Mouse (Mus musculus): ENCODE measurements around the gene Tinf2. TPM values are rescaled to one million over a fixed set of nuclear protein-coding genes. Genes with fewer than 3 reads are reported as not detected.

Tinf2 gene
- polyA plus RNA-seq, 1 experiment from 2014 or later, result 68.5 TPM

- Histone ChIP-seq H3K9ac (ENCODE audit: low read length) (no peak overlapping the region), H3K27ac (replicated peaks; ENCODE audit: low read depth, low read length) (no peak overlapping the region), H3K27me3 (ENCODE audit: control insufficient read depth, insufficient read depth, low read length) (no peaks in the 10 kb centered on the region), H3K4me1 (ENCODE audit: control insufficient read depth, insufficient read depth, low read length) (no peaks in the 10 kb centered on the region), H3K9me3 (ENCODE audit: control insufficient read depth, low read length) (no peaks in the 10 kb centered on the region), H3K4me2 (ENCODE audit: low read depth, severe bottlenecking) (no peak overlapping the region), H3K4me3 (ENCODE audit: low read depth, low read length) (no peak overlapping the region), H3K36me3 (ENCODE audit: control insufficient read depth, insufficient read depth, low read length) (no peaks in the 10 kb centered on the region)
- ATAC-seq (ENCODE audit: insufficient number of reproducible peaks, low FRiP score, low TSS enrichment, low read depth) (no peak), DNase-seq (ENCODE audit: low spot score) (no peak)
- 78% methylated on average over 10 of the region's 10 CpGs for WGBS
Observed at GRCm38 (mm10) chr14:55689433-55689832, 7.8 kb upstream of the Tinf2 start.

- DNase-seq (ENCODE audit: low spot score) (no peak), ATAC-seq (ENCODE audit: insufficient number of reproducible peaks, low FRiP score, low TSS enrichment, low read depth) (peak; percentile 24)
- H3K4me1 ChIP-seq (ENCODE audit: control insufficient read depth, insufficient read depth, low read length), result no peaks in the 10 kb centered on the region
- WGBS, result 20% methylated on average over 3 of the region's 3 CpGs
- no peaks in the 10 kb centered on the region for H3K27me3 ChIP-seq (ENCODE audit: control insufficient read depth, insufficient read depth, low read length)
- no peaks in the 10 kb centered on the region for H3K9me3 ChIP-seq (ENCODE audit: control insufficient read depth, low read length)
- no peak overlapping the region for H3K9ac ChIP-seq (ENCODE audit: low read length)
- H3K4me2 ChIP-seq (ENCODE audit: low read depth, severe bottlenecking), result peak overlapping the region; percentile 76
- peaks cover 12% of the 10 kb centered on the region for H3K36me3 ChIP-seq (ENCODE audit: control insufficient read depth, insufficient read depth, low read length)
- no peak overlapping the region for H3K27ac ChIP-seq (replicated peaks; ENCODE audit: low read depth, low read length)
- peak overlapping the region; percentile 66 for H3K4me3 ChIP-seq (ENCODE audit: low read depth, low read length)
Observed at GRCm38 (mm10) chr14:55682118-55682493, 486 bp upstream of the Tinf2 start.

- DNase-seq (ENCODE audit: low spot score), result no peak
- no peak for ATAC-seq (ENCODE audit: insufficient number of reproducible peaks, low FRiP score, low TSS enrichment, low read depth)
- Histone ChIP-seq H3K4me1 (ENCODE audit: control insufficient read depth, insufficient read depth, low read length) (no peaks in the 10 kb centered on the region), H3K36me3 (ENCODE audit: control insufficient read depth, insufficient read depth, low read length) (peaks cover 18% of the 10 kb centered on the region), H3K27me3 (ENCODE audit: control insufficient read depth, insufficient read depth, low read length) (no peaks in the 10 kb centered on the region), H3K9ac (ENCODE audit: low read length) (no peak overlapping the region), H3K9me3 (ENCODE audit: control insufficient read depth, low read length) (no peaks in the 10 kb centered on the region), H3K4me3 (ENCODE audit: low read depth, low read length) (no peak overlapping the region), H3K4me2 (ENCODE audit: low read depth, severe bottlenecking) (no peak overlapping the region), H3K27ac (replicated peaks; ENCODE audit: low read depth, low read length) (no peak overlapping the region)
- WGBS, result 90% methylated on average over 4 of the region's 4 CpGs
Observed at GRCm38 (mm10) chr14:55677615-55678014, 4.0 kb downstream of the Tinf2 start.

GRCm38 (mm10) chr14:55672741-55673060 lies 8.9 kb downstream of the Tinf2 start:
- Histone ChIP-seq H3K27ac (replicated peaks; ENCODE audit: low read depth, low read length) (no peak overlapping the region), H3K36me3 (ENCODE audit: control insufficient read depth, insufficient read depth, low read length) (peaks cover 6% of the 10 kb centered on the region; the same call in 1 of the 2 replicates), H3K4me3 (ENCODE audit: low read depth, low read length) (peak overlapping the region; percentile 83), H3K9me3 (ENCODE audit: control insufficient read depth, low read length) (no peaks in the 10 kb centered on the region), H3K4me2 (ENCODE audit: low read depth, severe bottlenecking) (peak overlapping the region; percentile 86), H3K4me1 (ENCODE audit: control insufficient read depth, insufficient read depth, low read length) (no peaks in the 10 kb centered on the region), H3K27me3 (ENCODE audit: control insufficient read depth, insufficient read depth, low read length) (no peaks in the 10 kb centered on the region), H3K9ac (ENCODE audit: low read length) (no peak overlapping the region; the same call in 1 of the 2 replicates)
- ATAC-seq (ENCODE audit: insufficient number of reproducible peaks, low FRiP score, low TSS enrichment, low read depth), result no peak
- DNase-seq (ENCODE audit: low spot score), result no peak
- WGBS, result 78% methylated on average over 7 of the region's 7 CpGs

- peak; percentile 96 for ATAC-seq (ENCODE audit: insufficient number of reproducible peaks, low FRiP score, low TSS enrichment, low read depth)
- Histone ChIP-seq H3K9ac (ENCODE audit: low read length) (peak within 1 kb of the TSS; percentile 72), H3K27me3 (ENCODE audit: control insufficient read depth, insufficient read depth, low read length) (no peaks in the 10 kb centered on the region), H3K9me3 (ENCODE audit: control insufficient read depth, low read length) (no peaks in the 10 kb centered on the region), H3K27ac (replicated peaks; ENCODE audit: low read depth, low read length) (peak within 1 kb of the TSS; percentile 60; the same call in 1 of the 2 replicates), H3K36me3 (ENCODE audit: control insufficient read depth, insufficient read depth, low read length) (peaks cover 6% of the 10 kb centered on the region; the same call in 1 of the 2 replicates), H3K4me2 (ENCODE audit: low read depth, severe bottlenecking) (peak within 1 kb of the TSS; percentile 86), H3K4me3 (ENCODE audit: low read depth, low read length) (peak within 1 kb of the TSS; percentile 83), H3K4me1 (ENCODE audit: control insufficient read depth, insufficient read depth, low read length) (no peaks in the 10 kb centered on the region)
- WGBS, result 1% methylated on average over 38 of the region's 38 CpGs
- DNase-seq (ENCODE audit: low spot score), result peak; percentile 89
Observed at GRCm38 (mm10) chr14:55671833-55672740, 9.5 kb downstream of the Tinf2 start, which contains the start of the genes Gmpr2 and Nedd8. Gmpr2 (plus strand) TSS chr14:55671941. Nedd8 (minus strand) TSS chr14:55672124.

GRCm38 (mm10) chr14:55671486-55671832 lies 10.2 kb downstream of the Tinf2 start:
- H3K27me3 ChIP-seq (ENCODE audit: control insufficient read depth, insufficient read depth, low read length), result no peaks in the 10 kb centered on the region
- peak overlapping the region; percentile 72 for H3K9ac ChIP-seq (ENCODE audit: low read length)
- H3K27ac ChIP-seq (replicated peaks; ENCODE audit: low read depth, low read length), result peak overlapping the region; percentile 60; the same call in 1 of the 2 replicates
- DNase-seq (ENCODE audit: low spot score) (no peak), ATAC-seq (ENCODE audit: insufficient number of reproducible peaks, low FRiP score, low TSS enrichment, low read depth) (peak; percentile 36; the same call in 1 of the 2 replicates)
- 0 out of 2 replicates have a peak, but pooled peaks cover 4% of the 10 kb centered on the region for H3K36me3 ChIP-seq (ENCODE audit: control insufficient read depth, insufficient read depth, low read length)
- WGBS, result 0% methylated on average over 12 of the region's 12 CpGs
- H3K4me3 ChIP-seq (ENCODE audit: low read depth, low read length), result peak overlapping the region; percentile 83
- H3K4me1 ChIP-seq (ENCODE audit: control insufficient read depth, insufficient read depth, low read length), result no peaks in the 10 kb centered on the region
- no peaks in the 10 kb centered on the region for H3K9me3 ChIP-seq (ENCODE audit: control insufficient read depth, low read length)
- H3K4me2 ChIP-seq (ENCODE audit: low read depth, severe bottlenecking), result peak overlapping the region; percentile 86

GRCm38 (mm10) chr14:55660636-55661035 lies 21.0 kb downstream of the Tinf2 start:
- H3K9ac ChIP-seq (ENCODE audit: low read length), result peak overlapping the region; percentile 81

GRCm38 (mm10) chr14:55659960-55660573 lies 21.6 kb downstream of the Tinf2 start, which contains the start of gene Mdp1:
Mdp1 (minus strand) TSS chr14:55660508.
- peak within 1 kb of the TSS; percentile 75 for H3K4me3 ChIP-seq (ENCODE audit: low read depth, low read length)
- DNase-seq (ENCODE audit: low spot score) (peak; percentile 86), ATAC-seq (ENCODE audit: insufficient number of reproducible peaks, low FRiP score, low TSS enrichment, low read depth) (peak; percentile 91)
- H3K9ac ChIP-seq (ENCODE audit: low read length), result peak within 1 kb of the TSS; percentile 81
- no peak within 1 kb of the TSS for H3K27ac ChIP-seq (replicated peaks; ENCODE audit: low read depth, low read length)
- under 1% methylated on average over 39 of the region's 39 CpGs for WGBS
- H3K9me3 ChIP-seq (ENCODE audit: control insufficient read depth, low read length), result no peaks in the 10 kb centered on the region
- peaks cover 5% of the 10 kb centered on the region for H3K36me3 ChIP-seq (ENCODE audit: control insufficient read depth, insufficient read depth, low read length)
- H3K4me1 ChIP-seq (ENCODE audit: control insufficient read depth, insufficient read depth, low read length), result 0 out of 2 replicates have a peak, but pooled peaks cover 3% of the 10 kb centered on the region
- no peaks in the 10 kb centered on the region for H3K27me3 ChIP-seq (ENCODE audit: control insufficient read depth, insufficient read depth, low read length)
- H3K4me2 ChIP-seq (ENCODE audit: low read depth, severe bottlenecking), result peak within 1 kb of the TSS; percentile 45

More at GRCm38 (mm10) chr14:55660636-55661035, 21.0 kb downstream of the Tinf2 start:
- no peak overlapping the region; the same call in none of the 2 replicates for H3K4me3 ChIP-seq (ENCODE audit: low read depth, low read length)
- ATAC-seq (ENCODE audit: insufficient number of reproducible peaks, low FRiP score, low TSS enrichment, low read depth) (no peak), DNase-seq (ENCODE audit: low spot score) (no peak)
- 0 out of 2 replicates have a peak, but pooled peaks cover 3% of the 10 kb centered on the region for H3K4me1 ChIP-seq (ENCODE audit: control insufficient read depth, insufficient read depth, low read length)
- 57% methylated on average over 2 of the region's 2 CpGs for WGBS
- peaks cover 5% of the 10 kb centered on the region for H3K36me3 ChIP-seq (ENCODE audit: control insufficient read depth, insufficient read depth, low read length)
- peak overlapping the region; percentile 45; the same call in 1 of the 2 replicates for H3K4me2 ChIP-seq (ENCODE audit: low read depth, severe bottlenecking)
- H3K27ac ChIP-seq (replicated peaks; ENCODE audit: low read depth, low read length), result no peak overlapping the region
- H3K27me3 ChIP-seq (ENCODE audit: control insufficient read depth, insufficient read depth, low read length), result no peaks in the 10 kb centered on the region
- H3K9me3 ChIP-seq (ENCODE audit: control insufficient read depth, low read length), result no peaks in the 10 kb centered on the region
